Mouse (Mus musculus) embryo, embryonic 11.5 days (tissue): ENCODE measurements at regions not wholly inside any gene's neighbourhood (a gene's known extent, or its start where the extent isn't known, plus 50 kb on each side); places are given as distances from the start of the nearest gene placed in this dataset.
A peak's percentile ranks its signal among the peaks of the same experiment; 100 is the strongest.

Source experiments
- DNase-seq: peaks from one replicate; pipeline ENCODE4 v3.0.0-alpha.2; 2012; ENCODE audit warnings: low read depth, low spot score

DNA sequence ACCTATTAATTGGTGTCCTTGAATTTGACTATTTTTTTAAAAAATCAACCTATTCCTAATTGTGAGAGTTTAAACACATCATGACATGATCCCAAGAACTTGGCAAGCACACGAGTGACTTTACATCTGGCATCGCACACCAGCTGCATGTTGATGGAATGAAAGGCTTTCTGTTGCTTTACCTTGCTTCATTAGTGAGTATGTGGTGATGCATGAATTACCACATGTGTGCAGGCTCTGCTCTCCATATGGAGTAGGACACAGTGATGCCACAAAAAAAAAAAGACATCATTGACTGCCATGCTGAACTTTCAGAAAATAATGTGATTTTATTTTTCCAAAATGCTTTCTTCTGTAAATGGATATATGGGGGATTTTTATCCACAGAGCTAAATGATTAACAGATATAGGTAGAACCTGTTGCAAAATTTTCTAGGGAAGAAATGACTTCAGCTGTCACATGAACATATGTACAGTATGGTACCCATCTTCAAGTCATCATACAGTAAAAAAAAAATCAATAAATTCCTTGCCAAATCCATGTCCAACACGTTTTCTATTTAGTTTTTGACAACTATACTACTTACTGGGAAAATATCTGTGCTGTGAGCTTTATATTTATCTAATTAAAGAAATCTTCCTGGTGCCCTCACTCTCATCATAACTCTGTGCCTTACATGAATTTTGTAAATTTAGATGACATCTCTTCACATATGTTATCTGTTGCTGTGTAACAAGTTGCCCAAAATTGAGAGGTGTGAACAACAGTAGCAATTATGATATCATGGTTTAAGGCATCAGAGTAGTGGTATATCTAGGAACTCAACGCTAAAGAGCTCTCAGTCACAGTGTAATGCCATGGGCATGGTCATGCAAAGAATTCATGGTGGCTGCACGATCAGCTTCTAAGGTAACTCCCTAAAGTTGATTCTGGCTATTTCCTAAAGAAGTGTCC lies 84.0 kb upstream of the Arrdc3 start:
- no peak for DNase-seq

DNA sequence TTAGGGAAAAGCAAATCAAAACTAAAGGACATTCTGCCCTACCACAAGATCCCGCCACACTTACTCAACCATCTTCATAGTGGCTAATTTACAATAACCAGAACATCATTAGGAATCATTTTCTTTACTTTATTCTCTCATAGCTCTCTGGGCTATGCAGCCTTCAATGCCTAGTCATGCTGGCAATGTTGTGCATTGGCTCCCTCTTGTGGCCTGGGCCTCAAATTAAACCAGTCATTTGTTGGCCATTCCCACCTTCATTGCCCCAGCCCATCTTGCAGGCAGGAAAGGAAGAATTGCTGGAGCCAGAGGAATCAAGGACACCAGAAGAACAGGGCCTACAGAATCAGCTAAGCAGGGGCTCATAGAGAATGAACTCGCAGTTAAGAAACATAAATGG lies 77.0 kb upstream of the Arrdc3 start:
- DNase-seq: peak; percentile 38

DNA sequence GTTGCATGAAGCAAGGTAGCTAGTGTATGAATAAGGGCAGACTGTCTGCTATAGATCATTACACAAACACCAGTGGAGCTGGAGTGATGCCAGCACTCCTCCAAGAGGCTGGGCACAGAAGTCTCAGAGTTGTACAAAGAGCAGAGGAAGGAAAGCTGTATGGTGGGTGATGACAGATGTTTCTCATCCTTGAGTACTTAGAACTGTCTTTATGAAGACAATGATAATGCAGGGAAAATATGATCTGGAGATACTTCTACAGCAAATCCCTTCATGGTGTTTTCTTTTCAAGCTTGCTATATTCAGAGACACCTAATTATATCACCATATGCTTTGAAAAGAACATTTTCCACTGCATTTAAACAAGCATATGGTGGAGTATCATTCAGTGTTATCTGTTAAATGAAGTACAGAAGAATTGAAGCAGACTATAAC lies 56.1 kb upstream of the Arrdc3 start:
- no peak for DNase-seq
